Mouse (Mus musculus): ENCODE data around the gene Pitpnm1. TPM values are rescaled to one million over a fixed set of nuclear protein-coding genes. Genes with fewer than 3 reads are reported as not detected.

The Pitpnm1 gene
- polyA plus RNA-seq, 1 experiment, result 72.3 TPM

GRCm38 (mm10) chr19:4113806-4114230 is 14.0 kb downstream of the Pitpnm1 start:
- Histone ChIP-seq H3K4me1 (ENCODE audit: control insufficient read depth, insufficient read depth, low read length) (peaks cover 37% of the 10 kb centered on the region), H3K4me3 (ENCODE audit: insufficient read depth, low read length) (peak overlapping the region; percentile 22), H3K27ac (ENCODE audit: insufficient read depth, low read depth, low read length) (peak overlapping the region; percentile 87)
- TF ChIP-seq CTCF (IDR thresholded peaks at IDR 0.05; ENCODE audit: low read depth, low read length), result no peak
- TF ChIP-seq POLR2A (IDR thresholded peaks at IDR 0.05; ENCODE audit: borderline replicate concordance, low read depth, low read length), result no peak

GRCm38 (mm10) chr19:4114551-4114950 is 14.8 kb downstream of the Pitpnm1 start:
- TF ChIP-seq POLR2A (IDR thresholded peaks at IDR 0.05; ENCODE audit: borderline replicate concordance, low read depth, low read length), result no peak
- TF ChIP-seq CTCF (IDR thresholded peaks at IDR 0.05; ENCODE audit: low read depth, low read length), result no peak
- Histone ChIP-seq H3K4me1 (ENCODE audit: control insufficient read depth, insufficient read depth, low read length) (peaks cover 37% of the 10 kb centered on the region), H3K27ac (ENCODE audit: insufficient read depth, low read depth, low read length) (peak overlapping the region; percentile 87), H3K4me3 (ENCODE audit: insufficient read depth, low read length) (no peak overlapping the region)

- Histone ChIP-seq H3K4me1 (ENCODE audit: control insufficient read depth, insufficient read depth, low read length) (peaks cover 39% of the 10 kb centered on the region), H3K4me3 (ENCODE audit: insufficient read depth, low read length) (no peak overlapping the region), H3K27ac (ENCODE audit: insufficient read depth, low read depth, low read length) (no peak overlapping the region)
- TF ChIP-seq POLR2A (IDR thresholded peaks at IDR 0.05; ENCODE audit: borderline replicate concordance, low read depth, low read length) (no peak), CTCF (IDR thresholded peaks at IDR 0.05; ENCODE audit: low read depth, low read length) (no peak)
Observed at GRCm38 (mm10) chr19:4115144-4115543, 15.3 kb downstream of the Pitpnm1 start.

- H3K4me1 ChIP-seq (ENCODE audit: control insufficient read depth, insufficient read depth, low read length), result peaks cover 45% of the 10 kb centered on the region
Observed at GRCm38 (mm10) chr19:4115816-4116215, 16.0 kb downstream of the Pitpnm1 start.

GRCm38 (mm10) chr19:4117006-4117405 is 17.2 kb downstream of the Pitpnm1 start:
- Histone ChIP-seq H3K4me3 (ENCODE audit: insufficient read depth, low read length) (no peak overlapping the region), H3K27ac (ENCODE audit: insufficient read depth, low read depth, low read length) (no peak overlapping the region), H3K4me1 (ENCODE audit: control insufficient read depth, insufficient read depth, low read length) (peaks cover 40% of the 10 kb centered on the region)
- no peak for TF ChIP-seq CTCF (IDR thresholded peaks at IDR 0.05; ENCODE audit: low read depth, low read length)
- TF ChIP-seq POLR2A (IDR thresholded peaks at IDR 0.05; ENCODE audit: borderline replicate concordance, low read depth, low read length), result no peak

More at GRCm38 (mm10) chr19:4115816-4116215, 16.0 kb downstream of the Pitpnm1 start:
- H3K4me3 ChIP-seq (ENCODE audit: insufficient read depth, low read length), result no peak overlapping the region
- no peak for TF ChIP-seq POLR2A (IDR thresholded peaks at IDR 0.05; ENCODE audit: borderline replicate concordance, low read depth, low read length)
- no peak for TF ChIP-seq CTCF (IDR thresholded peaks at IDR 0.05; ENCODE audit: low read depth, low read length)
- H3K27ac ChIP-seq (ENCODE audit: insufficient read depth, low read depth, low read length), result no peak overlapping the region

GRCm38 (mm10) chr19:4118350-4118749 is 18.6 kb downstream of the Pitpnm1 start:
- H3K4me3 ChIP-seq (ENCODE audit: insufficient read depth, low read length), result no peak overlapping the region
- no peak for TF ChIP-seq CTCF (IDR thresholded peaks at IDR 0.05; ENCODE audit: low read depth, low read length)
- peaks cover 34% of the 10 kb centered on the region for H3K4me1 ChIP-seq (ENCODE audit: control insufficient read depth, insufficient read depth, low read length)
- H3K27ac ChIP-seq (ENCODE audit: insufficient read depth, low read depth, low read length), result no peak overlapping the region

- H3K4me3 ChIP-seq (ENCODE audit: insufficient read depth, low read length), result 0 out of 2 replicates have a peak overlapping the region, but pooled peaks have one; percentile 77
- no peak for TF ChIP-seq CTCF (IDR thresholded peaks at IDR 0.05; ENCODE audit: low read depth, low read length)
- no peak for TF ChIP-seq POLR2A (IDR thresholded peaks at IDR 0.05; ENCODE audit: borderline replicate concordance, low read depth, low read length)
- H3K27ac ChIP-seq (ENCODE audit: insufficient read depth, low read depth, low read length), result no peak overlapping the region
- peaks cover 33% of the 10 kb centered on the region for H3K4me1 ChIP-seq (ENCODE audit: control insufficient read depth, insufficient read depth, low read length)
Observed at GRCm38 (mm10) chr19:4119716-4120487, 20.1 kb downstream of the Pitpnm1 start.

- TF ChIP-seq CTCF (IDR thresholded peaks at IDR 0.05; ENCODE audit: low read depth, low read length) (no peak), POLR2A (IDR thresholded peaks at IDR 0.05; ENCODE audit: borderline replicate concordance, low read depth, low read length) (no peak)
Observed at GRCm38 (mm10) chr19:4120496-4120895, 20.7 kb downstream of the Pitpnm1 start.

GRCm38 (mm10) chr19:4121097-4121805 is 21.5 kb downstream of the Pitpnm1 start:
- H3K27ac ChIP-seq (ENCODE audit: insufficient read depth, low read depth, low read length), result peak overlapping the region; percentile 84
- peak overlapping the region; percentile 77 for H3K4me3 ChIP-seq (ENCODE audit: insufficient read depth, low read length)
- TF ChIP-seq CTCF (IDR thresholded peaks at IDR 0.05; ENCODE audit: low read depth, low read length) (no peak), POLR2A (IDR thresholded peaks at IDR 0.05; ENCODE audit: borderline replicate concordance, low read depth, low read length) (no peak)
- peaks cover 36% of the 10 kb centered on the region for H3K4me1 ChIP-seq (ENCODE audit: control insufficient read depth, insufficient read depth, low read length)

More at GRCm38 (mm10) chr19:4120496-4120895, 20.7 kb downstream of the Pitpnm1 start:
- H3K4me3 ChIP-seq (ENCODE audit: insufficient read depth, low read length), result peak overlapping the region; percentile 77
- H3K27ac ChIP-seq (ENCODE audit: insufficient read depth, low read depth, low read length), result no peak overlapping the region
- peaks cover 36% of the 10 kb centered on the region for H3K4me1 ChIP-seq (ENCODE audit: control insufficient read depth, insufficient read depth, low read length)

- H3K4me3 ChIP-seq (ENCODE audit: insufficient read depth, low read length), result peak overlapping the region; percentile 77; the same call in 1 of the 2 replicates
- peak overlapping the region; percentile 84 for H3K27ac ChIP-seq (ENCODE audit: insufficient read depth, low read depth, low read length)
- H3K4me1 ChIP-seq (ENCODE audit: control insufficient read depth, insufficient read depth, low read length), result peaks cover 41% of the 10 kb centered on the region
Observed at GRCm38 (mm10) chr19:4121896-4122295, 22.1 kb downstream of the Pitpnm1 start.

All from bone marrow macrophage, adult 2 months (primary cell).